ENCODE assay signal across 27 mouse cellular contexts in genomic region chr14:27360849-27361248, GRCm38 (mm10).
DNase-seq lines count a peak whose midpoint lies in the region; ATAC-seq and TF ChIP-seq lines count a peak whose summit lies in the region.
"Had no signal": no experiment of that assay in that cellular context is flagged by ENCODE, and none has a peak within 500 bp of the region (broad histone marks: within the 10 kb centered on the region; RNA-seq: fewer than 3 reads in every experiment).

No protein-coding gene starts in this region.

- H3K4me1 ChIP-seq in cerebellum, adult 2 months (ENCODE audit: control insufficient read depth, insufficient read depth, low read length): peaks cover 25% of the 10 kb centered on the region
- H3K4me1 ChIP-seq in hindbrain, embryonic 14.5 days (replicated peaks; ENCODE audit: control insufficient read depth, insufficient read depth, low read length): peaks cover 7% of the 10 kb centered on the region
- peaks cover 16% of the 10 kb centered on the region for H3K4me1 ChIP-seq in hindbrain, embryonic 10.5 days (replicated peaks)
- peaks cover 57% of the 10 kb centered on the region for H3K4me1 ChIP-seq in limb, embryonic 12.5 days (replicated peaks)
- peaks cover 17% of the 10 kb centered on the region; the same call in 1 of the 2 replicates for H3K4me1 ChIP-seq in limb, embryonic 10.5 days
- no peaks in the 10 kb centered on the region for H3K4me1 ChIP-seq in intestine, postnatal 0 days (replicated peaks; ENCODE audit: control insufficient read depth, insufficient read depth, low read length)
- H3K4me1 ChIP-seq: intestine, embryonic 15.5 days had no signal

- no peaks in the 10 kb centered on the region for H3K27me3 ChIP-seq in cerebellum, adult 2 months (ENCODE audit: control insufficient read depth, insufficient read depth, low read length)
- no peaks in the 10 kb centered on the region for H3K27me3 ChIP-seq in hindbrain, embryonic 14.5 days (ENCODE audit: control insufficient read depth, insufficient read depth, low read length)
- H3K27me3 ChIP-seq in hindbrain, embryonic 10.5 days (ENCODE audit: insufficient read depth, poor library complexity, severe bottlenecking): no peaks in the 10 kb centered on the region
- H3K27me3 ChIP-seq in limb, embryonic 12.5 days: no peaks in the 10 kb centered on the region
- no peaks in the 10 kb centered on the region for H3K27me3 ChIP-seq in limb, embryonic 10.5 days (ENCODE audit: low read depth, poor library complexity, severe bottlenecking)
- H3K27me3 ChIP-seq in intestine, postnatal 0 days (replicated peaks; ENCODE audit: control insufficient read depth, insufficient read depth, low read length): no peaks in the 10 kb centered on the region
- H3K27me3 ChIP-seq: CH12.LX; intestine, embryonic 15.5 days; lung, embryonic 15.5 days had no signal

- H3K4me3 ChIP-seq in cerebellum, adult 2 months (replicated peaks; ENCODE audit: insufficient read depth, low read depth, low read length): peak overlapping the region; percentile 6
- no peak overlapping the region for H3K4me3 ChIP-seq in hindbrain, embryonic 14.5 days (replicated peaks; ENCODE audit: low read length)
- H3K4me3 ChIP-seq in hindbrain, embryonic 10.5 days: no peak overlapping the region
- H3K4me3 ChIP-seq in limb, embryonic 12.5 days (replicated peaks): no peak overlapping the region
- no peak overlapping the region for H3K4me3 ChIP-seq in limb, embryonic 10.5 days
- H3K4me3 ChIP-seq in intestine, postnatal 0 days (ENCODE audit: low read depth, low read length): no peak overlapping the region
- H3K4me3 ChIP-seq: erythroblast, embryonic 14.5 days; intestine, embryonic 15.5 days; limb, embryonic 13.5 days; lung, embryonic 15.5 days had no signal

- DNase-seq in cerebellum, adult 2 months: peak in 1 of 2 experiments; percentile 44
- DNase-seq in cerebellum, adult 8-10 months: no peak
- DNase-seq in hindbrain, embryonic 14.5 days (ENCODE audit: low spot score): no peak
- no peak for DNase-seq in hindbrain, embryonic 10.5 days (ENCODE audit: low spot score)
- DNase-seq in limb, embryonic 10.5 days (ENCODE audit: low spot score): no peak
- peak; percentile 63 for DNase-seq in brain, adult 2 months (ENCODE audit: low read depth, low spot score)
- DNase-seq: adrenal gland, adult 2 months; adrenal gland, postnatal 36 days; cerebellum, postnatal 10 days; forebrain, postnatal 0 days; gastrocnemius, postnatal 14 days; heart, postnatal 10 days; kidney, adult 8-10 months; kidney, postnatal 4 days; thymus, postnatal 14 days had no signal

- peak overlapping the region; percentile 59 for H3K27ac ChIP-seq in cerebellum, adult 2 months (ENCODE audit: insufficient read depth, low read length)
- H3K27ac ChIP-seq in hindbrain, embryonic 14.5 days: peak overlapping the region; percentile 43; the same call in 1 of the 2 replicates
- H3K27ac ChIP-seq in hindbrain, embryonic 10.5 days: no peak overlapping the region
- H3K27ac ChIP-seq in limb, embryonic 12.5 days: peak overlapping the region; percentile 51; the same call in 1 of the 2 replicates
- H3K27ac ChIP-seq in limb, embryonic 10.5 days: no peak overlapping the region
- H3K27ac ChIP-seq in intestine, postnatal 0 days (ENCODE audit: low read depth, low read length): no peak overlapping the region
- H3K27ac ChIP-seq: intestine, embryonic 15.5 days; kidney, postnatal 0 days; limb, embryonic 13.5 days; lung, embryonic 15.5 days had no signal

- no peaks in the 10 kb centered on the region for H3K36me3 ChIP-seq in hindbrain, embryonic 14.5 days (replicated peaks; ENCODE audit: control insufficient read depth, insufficient read depth)
- no peaks in the 10 kb centered on the region for H3K36me3 ChIP-seq in hindbrain, embryonic 10.5 days
- no peaks in the 10 kb centered on the region; the same call in 1 of the 2 replicates for H3K36me3 ChIP-seq in limb, embryonic 12.5 days
- H3K36me3 ChIP-seq in limb, embryonic 10.5 days: no peaks in the 10 kb centered on the region
- H3K36me3 ChIP-seq in intestine, postnatal 0 days (ENCODE audit: control insufficient read depth, insufficient read depth): no peaks in the 10 kb centered on the region
- H3K36me3 ChIP-seq: intestine, embryonic 15.5 days; lung, embryonic 15.5 days had no signal

- no peak for ATAC-seq in hindbrain, embryonic 14.5 days (ENCODE audit: low FRiP score)
- ATAC-seq in limb, embryonic 12.5 days (ENCODE audit: insufficient number of reproducible peaks, insufficient read depth, low FRiP score, low TSS enrichment, low read depth): no peak
- ATAC-seq in intestine, postnatal 0 days: no peak
- ATAC-seq: activated CD4-positive, CD25-positive, alpha-beta regulatory T cell, adult 4 months; forebrain, postnatal 0 days; intestine, embryonic 15.5 days had no signal

- TF ChIP-seq POLR2A in cerebellum, adult 2 months (IDR thresholded peaks at IDR 0.05; ENCODE audit: borderline replicate concordance, insufficient read depth, low read length): no peak

- no peak overlapping the region for H3K4me2 ChIP-seq in hindbrain, embryonic 14.5 days (replicated peaks)
- H3K4me2 ChIP-seq in limb, embryonic 12.5 days: no peak overlapping the region
- H3K4me2 ChIP-seq in intestine, postnatal 0 days (replicated peaks; ENCODE audit: low read depth): no peak overlapping the region
- H3K4me2 ChIP-seq: heart, embryonic 11.5 days; intestine, embryonic 15.5 days; limb, embryonic 13.5 days; liver, embryonic 11.5 days; lung, embryonic 15.5 days; midbrain, embryonic 11.5 days had no signal

- H3K9me3 ChIP-seq in hindbrain, embryonic 14.5 days (ENCODE audit: control insufficient read depth, low read length): no peaks in the 10 kb centered on the region
- H3K9me3 ChIP-seq in hindbrain, embryonic 10.5 days: no peaks in the 10 kb centered on the region
- no peaks in the 10 kb centered on the region for H3K9me3 ChIP-seq in limb, embryonic 12.5 days
- H3K9me3 ChIP-seq in limb, embryonic 10.5 days (replicated peaks): no peaks in the 10 kb centered on the region
- no peaks in the 10 kb centered on the region for H3K9me3 ChIP-seq in intestine, postnatal 0 days (ENCODE audit: control insufficient read depth)
- H3K9me3 ChIP-seq: intestine, embryonic 15.5 days; limb, embryonic 13.5 days; lung, embryonic 15.5 days had no signal

- no peak overlapping the region for H3K9ac ChIP-seq in hindbrain, embryonic 14.5 days
- H3K9ac ChIP-seq in limb, embryonic 12.5 days (replicated peaks): 0 out of 2 replicates have a peak overlapping the region, but pooled peaks have one; percentile 14
- H3K9ac ChIP-seq in intestine, postnatal 0 days (ENCODE audit: low read depth, low read length): no peak overlapping the region
- H3K9ac ChIP-seq: forebrain, postnatal 0 days; intestine, embryonic 15.5 days; limb, embryonic 13.5 days; lung, embryonic 15.5 days had no signal

- WGBS in cerebellum, adult 2 months: 34% methylated on average over 7 of the region's 7 CpGs
- WGBS in hindbrain, embryonic 14.5 days: 70% methylated on average over 7 of the region's 7 CpGs
- WGBS in hindbrain, embryonic 10.5 days: 77% methylated on average over 7 of the region's 7 CpGs
- 74% methylated on average over 7 of the region's 7 CpGs for WGBS in limb, embryonic 12.5 days
- 84% methylated on average over 7 of the region's 7 CpGs for WGBS in limb, embryonic 10.5 days
- WGBS in intestine, postnatal 0 days: 81% methylated on average over 7 of the region's 7 CpGs

- no peak for TF ChIP-seq CTCF in cerebellum, adult 2 months (IDR thresholded peaks at IDR 0.05; ENCODE audit: borderline replicate concordance, insufficient read depth, low read depth, low read length)
- no peak for TF ChIP-seq CTCF in intestine, postnatal 0 days (IDR thresholded peaks at IDR 0.05; ENCODE audit: low read depth)

Comparison
In these comparisons a context has a peak if more than half of its experiments do, and no peak if none do; other contexts are left out.
1. H3K27ac ChIP-seq: peak in cerebellum, adult 2 months (single experiment), hindbrain, embryonic 14.5 days (single experiment) and limb, embryonic 12.5 days (single experiment); none in hindbrain, embryonic 10.5 days (single experiment), limb, embryonic 10.5 days (single experiment) and intestine, postnatal 0 days (single experiment).